Mouse (Mus musculus) right cerebral cortex, postnatal 14 days (tissue): Measurements from ENCODE around the gene Cd83.

Source experiments
- DNase-seq: peaks from one replicate; pipeline ENCODE4 v3.0.0; 2022

The Cd83 gene

DNA sequence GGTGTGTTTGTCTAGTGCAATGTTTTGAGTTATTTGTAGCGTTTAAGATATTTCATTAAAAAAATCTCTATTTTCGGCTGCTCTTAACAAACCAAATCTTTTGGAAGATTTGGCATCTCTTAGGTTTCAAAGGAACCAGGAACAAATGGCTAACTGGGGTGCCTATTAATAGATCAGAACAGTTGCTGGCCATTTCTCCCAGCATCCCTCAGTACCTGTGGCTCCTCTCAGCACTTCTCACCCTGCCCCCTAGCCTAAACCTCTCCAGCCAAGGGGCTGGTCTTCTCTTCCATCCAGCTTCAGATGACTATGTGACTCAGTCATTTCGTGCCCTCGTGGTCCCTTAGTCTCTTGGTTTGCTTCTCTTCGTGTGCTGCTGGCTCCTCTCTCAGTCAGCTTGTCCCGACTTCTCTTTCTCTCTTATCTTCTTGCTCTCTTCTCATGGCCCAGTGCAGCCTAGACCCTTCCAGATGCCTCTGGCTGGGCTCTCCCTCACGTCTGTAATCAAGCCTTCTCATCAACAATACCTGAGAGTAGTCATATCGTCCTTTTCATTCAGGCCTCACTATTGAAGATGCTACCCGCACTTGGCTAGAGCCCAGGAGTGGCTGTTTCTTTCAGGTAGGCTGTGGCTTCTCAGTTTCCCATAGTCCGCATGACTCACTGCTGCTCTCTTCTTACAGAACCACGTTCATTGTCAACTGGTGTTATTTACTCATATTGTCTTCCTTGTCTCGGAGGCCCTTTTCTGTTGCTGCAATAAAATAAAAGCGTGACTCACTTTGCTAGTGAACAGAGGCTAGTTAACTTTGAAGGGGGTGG is 9.8 kb upstream of the Cd83 start:
- no peak for DNase-seq

DNA sequence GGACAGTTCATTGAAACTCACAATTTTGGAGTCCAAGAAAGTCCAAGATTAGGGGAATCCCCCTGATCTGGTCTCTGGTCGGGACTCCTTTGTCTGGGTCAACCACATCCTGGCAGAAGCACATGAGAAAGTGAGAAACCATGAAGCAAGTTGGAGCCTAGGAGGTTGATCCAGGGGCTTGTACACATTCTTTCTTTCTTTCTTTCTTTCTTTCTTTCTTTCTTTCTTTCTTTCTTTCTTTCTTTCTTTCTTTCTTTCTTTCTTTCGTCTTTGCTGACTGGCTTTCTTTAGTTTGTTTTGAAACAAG is 9.2 kb upstream of the Cd83 start:
- DNase-seq: no peak

DNA sequence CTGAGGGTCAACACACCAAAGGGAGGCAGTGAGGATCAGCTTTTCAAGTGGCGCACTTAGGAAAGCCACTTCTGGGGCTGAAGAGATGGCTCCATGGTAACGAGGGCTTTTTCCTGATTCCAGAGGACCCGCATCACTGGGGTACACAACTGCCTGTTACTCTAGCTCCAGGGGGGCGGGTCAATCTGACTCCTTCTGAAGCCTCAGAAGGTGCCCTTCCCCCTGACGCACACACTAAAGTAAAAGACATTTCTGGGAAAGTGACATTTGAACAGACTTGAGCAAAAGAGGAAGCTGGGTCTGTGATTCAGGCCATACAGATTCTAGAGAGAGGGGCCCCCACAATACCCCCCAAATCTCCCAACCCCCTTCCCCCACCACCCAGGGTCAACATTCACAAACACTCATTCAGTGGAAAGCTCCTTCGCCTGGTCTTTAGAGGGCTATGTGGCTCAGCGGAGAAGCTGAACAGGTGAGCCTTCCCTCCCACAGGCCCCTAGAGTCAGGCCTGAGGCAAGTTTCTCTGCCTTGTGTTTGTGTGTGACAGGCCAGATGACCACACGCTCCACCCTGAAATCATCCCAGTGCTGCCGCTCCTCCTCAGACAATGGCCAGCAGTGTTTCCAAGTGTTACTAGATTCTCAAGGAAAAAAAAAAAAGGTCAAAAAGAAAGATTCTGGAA is 7.1 kb upstream of the Cd83 start:
- DNase-seq: no peak

DNA sequence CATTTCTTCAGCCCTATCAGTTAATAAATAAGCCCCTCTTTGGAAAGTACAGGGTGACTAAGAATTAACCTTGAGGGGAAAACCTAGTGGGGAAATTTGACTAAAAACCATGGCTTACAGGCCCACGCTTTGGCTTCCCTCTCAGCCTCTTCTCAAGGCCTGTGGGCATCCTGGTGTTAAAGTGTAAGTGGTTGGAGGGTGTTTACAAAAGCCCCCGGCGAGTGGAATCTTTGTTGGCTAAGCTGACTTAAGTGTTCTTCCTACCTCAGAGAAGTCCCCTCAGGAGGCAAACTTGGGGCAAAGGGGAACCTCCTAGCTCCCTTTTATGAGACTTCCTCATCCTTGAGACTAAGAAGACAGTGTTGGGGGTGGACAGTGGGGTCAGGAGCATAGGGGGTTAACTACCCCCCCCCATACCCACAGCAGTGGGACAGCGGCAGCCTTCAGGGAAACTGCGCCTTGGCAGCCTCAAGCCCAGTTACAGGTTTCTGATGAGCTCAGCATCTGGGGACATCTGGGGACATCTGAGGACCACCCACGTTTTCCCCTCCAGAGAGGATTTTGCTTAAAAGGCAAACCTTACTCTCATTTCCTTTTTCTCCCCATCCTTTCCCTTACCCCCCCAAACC is 6.4 kb upstream of the Cd83 start:
- no peak for DNase-seq

- DNase-seq: no peak
These were observed 5.6 kb upstream of the Cd83 start for GRCm38 (mm10) chr13:43778971-43779370.

GRCm38 (mm10) chr13:43780071-43780470 is 4.5 kb upstream of the Cd83 start:
- DNase-seq: no peak

DNA sequence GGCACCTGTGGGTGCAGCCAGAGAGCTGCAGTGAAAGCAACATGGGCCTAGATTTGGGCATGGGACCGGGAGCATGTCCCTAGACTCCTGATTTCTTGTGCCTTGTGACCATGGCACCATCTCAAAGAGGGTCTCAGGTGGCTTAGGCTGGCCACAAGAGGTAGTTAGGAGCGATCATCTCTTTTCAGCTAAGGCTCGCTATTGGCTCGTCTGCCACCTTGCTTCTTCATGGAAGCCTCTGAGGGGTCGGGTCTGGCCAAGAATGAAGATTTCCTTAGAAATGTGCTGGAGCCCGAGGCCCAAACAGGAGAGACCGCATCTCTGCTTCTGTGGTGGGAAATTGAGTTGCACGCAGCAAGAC is 1.1 kb downstream of the Cd83 start:
- DNase-seq: no peak

DNA sequence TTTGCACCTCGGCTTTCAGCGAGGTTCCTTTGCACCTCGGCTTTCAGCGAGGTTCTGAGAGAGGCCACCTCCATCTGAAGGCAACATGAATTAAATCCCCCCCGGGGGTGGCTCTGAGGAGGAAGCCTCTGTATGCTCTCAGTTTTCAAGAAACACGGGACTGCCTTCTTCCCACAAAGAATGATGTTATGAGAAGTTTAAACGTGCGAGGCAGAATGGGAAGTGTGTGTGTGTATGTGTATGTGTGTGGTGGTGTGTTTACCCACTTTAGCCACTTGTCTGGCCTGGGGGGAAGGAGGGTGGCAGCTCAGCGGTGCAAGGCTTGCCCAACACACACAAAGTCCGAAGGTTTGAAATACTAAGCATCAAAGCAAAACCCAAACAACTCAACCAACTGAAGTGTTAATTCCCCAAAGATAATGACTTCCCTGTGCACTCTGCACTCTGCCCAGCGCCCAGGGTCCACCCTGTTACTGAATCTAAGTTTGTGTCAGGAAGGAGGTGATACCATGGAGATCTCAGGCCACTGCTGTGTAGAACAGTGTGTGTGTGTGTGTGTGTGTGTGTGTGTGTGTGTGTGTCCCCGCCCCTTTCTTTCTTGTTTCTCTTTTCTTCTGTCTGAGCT is 1.7 kb downstream of the Cd83 start:
- DNase-seq: no peak

DNA sequence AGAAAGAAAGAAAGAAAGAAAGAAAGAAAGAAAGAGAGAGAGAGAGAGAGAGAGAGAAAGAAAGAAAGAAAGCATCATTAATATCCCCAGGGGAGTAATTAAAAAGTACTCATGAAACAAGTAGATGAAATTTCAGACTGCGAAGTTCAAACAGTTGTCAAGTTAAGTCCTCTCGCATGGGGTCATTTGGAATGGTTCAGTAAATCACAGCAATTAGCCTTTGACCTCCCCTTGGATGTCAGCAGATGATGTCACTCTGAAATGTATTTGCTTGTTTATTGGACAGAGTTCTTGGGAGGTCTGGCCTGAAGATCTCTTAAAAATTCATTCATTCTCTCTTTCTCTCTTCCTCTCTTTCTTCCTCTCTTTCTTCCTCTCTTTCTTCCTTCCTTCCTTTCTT is 2.7 kb downstream of the Cd83 start:
- no peak for DNase-seq

DNA sequence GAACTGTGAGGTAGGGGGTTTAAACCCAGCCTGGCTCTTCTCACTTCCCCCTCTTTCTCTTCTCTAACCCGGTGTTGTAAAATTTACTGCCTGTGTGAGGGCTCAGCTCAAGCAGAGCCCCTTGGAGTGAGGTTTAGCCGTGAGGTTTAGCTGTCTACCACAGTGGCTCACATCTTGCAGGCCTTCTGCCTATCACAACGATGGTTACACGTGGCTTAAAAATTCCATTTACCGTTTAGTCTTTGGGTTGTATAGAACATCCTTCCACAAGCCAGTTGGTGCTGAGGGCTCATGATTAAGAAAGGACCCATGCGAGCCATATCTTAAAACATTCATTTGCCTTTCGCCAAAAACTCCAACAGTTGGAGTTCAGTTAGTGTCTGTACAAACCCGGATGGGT is 3.5 kb downstream of the Cd83 start:
- DNase-seq: no peak

GRCm38 (mm10) chr13:43788983-43789645 is 4.5 kb downstream of the Cd83 start:
- DNase-seq: no peak

DNA sequence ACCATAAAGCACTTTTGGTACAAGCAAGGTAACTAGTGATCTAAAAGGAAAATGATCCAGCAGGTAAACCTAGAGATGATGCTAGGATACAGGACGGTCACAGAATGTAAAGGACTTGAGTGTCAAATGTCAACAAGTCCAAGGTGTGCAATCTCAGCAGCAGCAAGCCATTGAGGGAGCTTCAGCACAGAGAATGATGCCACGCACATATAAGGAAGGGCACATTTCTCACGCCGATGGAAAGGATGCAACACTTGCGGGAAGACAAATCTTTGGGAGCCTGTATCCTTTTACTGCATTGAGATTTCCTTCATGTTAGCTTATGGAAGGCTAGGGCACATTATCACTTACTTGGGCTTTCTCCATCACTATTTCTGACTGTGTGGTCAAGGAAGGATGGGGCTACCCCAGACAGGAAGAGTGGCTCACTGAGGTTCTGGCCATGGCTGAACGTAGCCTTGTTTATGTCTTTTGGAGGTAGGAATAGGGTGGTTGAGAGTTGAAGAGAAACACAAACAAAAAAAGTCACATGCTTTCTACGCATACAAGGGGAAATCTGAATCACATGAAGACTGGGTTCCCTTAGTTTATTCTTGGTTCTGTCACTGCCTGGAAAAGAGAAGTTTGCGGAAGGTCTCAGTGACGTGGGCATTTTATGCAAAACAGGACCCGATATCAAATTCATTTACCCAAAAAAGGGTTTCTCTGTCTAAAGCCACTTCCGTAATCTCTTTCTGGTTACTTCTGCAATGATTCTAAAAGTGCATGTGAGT is 5.8 kb downstream of the Cd83 start:
- DNase-seq: no peak

- DNase-seq: peak; percentile 42
These were observed 10.8 kb downstream of the Cd83 start for GRCm38 (mm10) chr13:43795334-43795733.

DNA sequence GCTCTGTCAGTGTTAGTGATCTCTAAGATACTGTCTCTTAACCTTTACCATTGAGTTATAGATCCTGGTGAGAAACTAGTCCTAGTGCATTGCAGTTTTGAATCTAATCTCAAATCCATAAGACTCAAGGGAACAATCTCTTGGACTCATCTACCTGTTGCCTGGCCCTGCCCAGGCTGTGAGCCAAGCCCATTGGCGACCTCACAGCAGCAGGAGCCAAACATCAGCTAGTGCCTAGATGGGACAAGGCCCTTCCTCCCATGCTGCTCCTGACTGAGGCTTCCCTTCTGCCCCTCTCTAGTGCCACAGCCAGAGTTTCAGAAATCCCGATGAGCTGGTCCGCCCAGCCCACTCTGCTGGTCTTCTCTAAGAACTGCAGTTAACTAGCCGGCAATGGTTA is 14.1 kb downstream of the Cd83 start:
- no peak for DNase-seq

GRCm38 (mm10) chr13:43800136-43800535 is 15.6 kb downstream of the Cd83 start:
- DNase-seq: no peak

- no peak for DNase-seq
These were observed 17.4 kb downstream of the Cd83 start for GRCm38 (mm10) chr13:43801961-43802360.

GRCm38 (mm10) chr13:43802361-43803137 is 18.0 kb downstream of the Cd83 start:
- DNase-seq: no peak

DNA sequence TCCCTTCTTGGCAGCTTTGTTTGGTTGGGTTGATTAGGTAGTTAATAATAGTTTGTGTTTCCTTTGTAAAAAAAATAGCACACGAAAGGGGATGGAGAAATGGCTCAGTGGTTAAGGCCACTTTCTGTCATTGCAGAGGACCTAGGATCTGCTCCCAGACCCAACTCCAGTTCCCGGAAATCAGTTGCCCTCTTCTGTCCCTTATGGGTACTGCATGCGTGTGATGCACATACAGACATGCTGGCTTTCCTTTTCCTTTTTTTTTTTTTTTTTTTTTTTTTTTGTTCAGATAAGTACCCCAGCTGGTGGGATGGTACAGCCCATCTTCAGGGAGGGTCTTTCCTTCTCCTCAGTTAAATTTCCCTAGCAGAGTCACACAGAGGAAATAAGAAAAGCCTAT is 20.1 kb downstream of the Cd83 start:
- no peak for DNase-seq

DNA sequence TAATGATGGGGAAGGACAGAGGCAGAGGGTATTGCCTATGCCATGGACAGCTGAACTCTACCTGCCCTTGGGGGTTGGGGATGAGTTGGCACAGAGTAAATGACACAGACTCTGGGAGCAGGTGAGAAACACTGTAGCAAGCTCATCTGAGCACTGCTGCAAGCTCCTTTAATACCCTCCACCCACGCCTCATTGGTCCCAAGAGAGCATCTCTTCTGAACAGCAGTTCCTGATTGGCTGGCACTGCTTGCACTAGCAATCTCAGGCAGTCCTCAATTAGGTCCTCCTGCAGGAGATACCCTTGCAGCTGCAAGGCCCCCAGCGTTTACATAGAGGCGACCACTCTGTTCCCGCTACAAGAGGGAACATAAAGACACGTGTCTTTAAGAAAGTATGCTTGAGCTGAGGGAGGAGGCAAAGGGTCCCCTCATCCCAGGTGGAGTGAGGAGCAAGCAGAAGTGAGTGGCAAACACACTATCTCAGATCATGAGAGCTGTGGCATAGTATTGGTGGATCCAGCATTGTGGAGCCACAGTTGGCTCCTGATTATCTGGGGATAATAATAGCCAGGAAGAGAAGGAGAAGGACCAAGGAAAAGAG is 20.7 kb downstream of the Cd83 start:
- no peak for DNase-seq

DNA sequence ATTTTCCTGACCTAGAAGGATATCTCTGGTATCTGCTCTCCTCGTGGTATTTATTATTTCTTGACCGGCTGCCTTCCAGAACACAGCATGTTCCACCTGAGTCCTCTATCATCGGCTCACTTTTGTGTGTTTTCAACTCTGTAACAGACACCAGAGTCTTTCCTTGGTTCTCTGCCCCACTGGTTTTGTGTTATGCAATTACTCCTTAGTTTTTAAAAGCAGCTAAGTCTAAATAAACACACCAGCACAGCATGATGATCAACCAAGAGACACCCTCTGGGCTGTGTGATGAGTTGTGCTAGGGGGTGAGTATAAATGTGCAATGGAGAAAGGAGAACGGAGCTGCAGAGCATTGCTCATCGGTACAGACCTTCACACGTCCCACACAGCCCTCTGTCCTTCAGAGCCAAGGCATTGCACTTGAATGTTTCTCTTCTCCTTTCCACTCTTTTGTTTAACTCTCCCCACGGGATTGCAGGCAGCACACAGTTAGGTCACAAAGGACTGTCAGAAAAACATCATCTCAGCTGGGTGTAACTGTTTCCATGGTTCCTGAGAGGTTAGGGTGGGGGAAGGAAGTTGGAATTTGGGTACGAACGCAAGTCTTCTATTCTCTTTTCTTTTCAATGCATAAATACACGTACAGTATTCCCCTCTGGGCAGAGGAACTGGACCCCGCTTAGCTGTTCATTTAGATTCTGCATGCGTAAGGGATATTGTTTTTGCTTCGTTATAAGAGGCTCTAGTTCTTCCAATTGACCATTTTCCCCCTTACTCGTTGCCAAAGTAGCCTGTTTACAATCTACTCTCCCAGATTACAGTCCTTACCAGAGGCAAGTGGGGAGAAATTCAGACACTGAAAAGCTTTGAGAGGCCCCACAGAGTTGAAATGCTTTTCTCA is 22.0 kb downstream of the Cd83 start:
- DNase-seq: no peak
